Mouse (Mus musculus): Measurements from ENCODE around the gene Ky.

Gene Ky

GRCm38 (mm10) chr9:102502015-102502633 lies 3.4 kb upstream of the Ky start:
- DNase-seq (ENCODE audit: low spot score), result no peak

DNA sequence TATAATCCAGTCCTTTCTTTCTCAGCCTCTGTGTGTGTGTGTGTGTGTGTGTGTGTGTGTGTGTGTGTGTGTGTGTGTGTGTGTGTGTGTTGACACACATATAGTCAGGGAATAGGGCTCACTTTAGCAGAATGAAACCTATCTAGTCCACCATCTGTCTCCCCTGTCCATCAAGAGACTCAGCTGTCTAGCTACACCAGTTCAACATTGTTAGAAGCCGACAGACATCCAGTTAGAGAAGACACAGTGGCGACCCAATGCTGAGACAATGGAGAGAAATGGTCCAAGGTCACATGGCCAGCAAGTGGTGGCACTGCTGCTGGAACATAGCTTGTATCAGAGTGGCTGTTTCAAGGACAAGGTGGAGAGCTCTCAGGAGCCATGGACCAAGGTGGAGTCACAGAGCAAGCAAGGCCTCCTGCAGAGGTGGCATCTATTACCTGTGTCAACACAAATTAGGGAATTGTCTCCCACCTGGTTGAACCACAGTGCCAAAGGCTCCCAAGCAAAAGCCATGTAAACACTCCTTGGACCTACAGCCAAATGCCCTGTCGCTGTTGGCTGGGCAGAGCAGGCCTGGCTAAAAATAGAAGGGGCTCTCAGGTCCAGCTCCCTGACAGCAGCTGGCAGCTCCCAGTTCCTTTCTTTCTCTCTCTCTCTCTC lies 703 bp upstream of the Ky start:
- DNase-seq (ENCODE audit: low spot score), result no peak

- DNase-seq (ENCODE audit: low spot score), result no peak
Measured at GRCm38 (mm10) chr9:102508315-102508714, 2.8 kb downstream of the Ky start.

- no peak for DNase-seq (ENCODE audit: low spot score)
Measured at GRCm38 (mm10) chr9:102511423-102511822, 5.9 kb downstream of the Ky start.

- no peak for DNase-seq (ENCODE audit: low spot score)
Measured at GRCm38 (mm10) chr9:102513578-102513977, 8.0 kb downstream of the Ky start.

- DNase-seq (ENCODE audit: low spot score), result no peak
Measured at GRCm38 (mm10) chr9:102518443-102518842, 12.9 kb downstream of the Ky start.

DNA sequence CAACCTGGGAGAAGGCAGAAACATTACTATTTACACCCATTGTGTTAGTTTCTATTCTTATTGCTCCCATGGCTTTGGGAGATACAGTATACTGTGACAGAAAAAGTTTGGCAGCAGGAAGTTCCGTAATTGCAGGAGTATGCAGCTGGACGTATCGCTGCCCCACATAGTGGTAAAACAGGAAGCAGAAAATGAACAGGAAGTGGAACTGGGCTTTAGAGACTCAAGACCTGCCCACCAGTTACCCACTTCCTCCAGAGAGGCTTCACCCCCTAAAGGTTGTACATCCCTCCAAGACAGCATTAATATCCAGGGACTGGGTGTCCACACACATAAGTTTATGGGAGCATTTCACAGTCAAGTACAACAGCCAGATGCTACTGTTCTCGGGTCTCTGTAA lies 15.8 kb downstream of the Ky start:
- DNase-seq (ENCODE audit: low spot score), result no peak

GRCm38 (mm10) chr9:102528106-102528505 lies 22.6 kb downstream of the Ky start:
- no peak for DNase-seq (ENCODE audit: low spot score)

- no peak for DNase-seq (ENCODE audit: low spot score)
Measured at GRCm38 (mm10) chr9:102528561-102528960, 23.0 kb downstream of the Ky start.

DNA sequence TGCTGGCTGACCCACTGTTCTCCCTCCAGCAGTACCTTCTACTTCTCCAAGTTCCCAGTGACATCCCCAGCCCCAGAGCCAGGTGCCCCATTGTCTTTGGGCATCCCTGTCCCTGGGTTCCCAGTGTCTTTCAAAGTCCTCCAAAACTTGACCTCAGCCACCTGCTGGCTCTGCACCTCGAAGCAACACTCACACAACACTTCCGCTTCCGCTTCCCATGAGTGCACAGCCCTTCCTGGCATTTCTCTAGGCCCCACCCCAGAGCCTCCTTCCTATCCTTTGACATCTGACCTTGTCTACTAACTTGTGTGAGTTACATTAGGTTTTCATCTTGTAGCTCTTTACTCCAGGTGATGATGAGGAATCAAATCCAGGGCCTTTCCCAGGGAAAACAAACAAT lies 23.5 kb downstream of the Ky start:
- DNase-seq (ENCODE audit: low spot score), result no peak

DNA sequence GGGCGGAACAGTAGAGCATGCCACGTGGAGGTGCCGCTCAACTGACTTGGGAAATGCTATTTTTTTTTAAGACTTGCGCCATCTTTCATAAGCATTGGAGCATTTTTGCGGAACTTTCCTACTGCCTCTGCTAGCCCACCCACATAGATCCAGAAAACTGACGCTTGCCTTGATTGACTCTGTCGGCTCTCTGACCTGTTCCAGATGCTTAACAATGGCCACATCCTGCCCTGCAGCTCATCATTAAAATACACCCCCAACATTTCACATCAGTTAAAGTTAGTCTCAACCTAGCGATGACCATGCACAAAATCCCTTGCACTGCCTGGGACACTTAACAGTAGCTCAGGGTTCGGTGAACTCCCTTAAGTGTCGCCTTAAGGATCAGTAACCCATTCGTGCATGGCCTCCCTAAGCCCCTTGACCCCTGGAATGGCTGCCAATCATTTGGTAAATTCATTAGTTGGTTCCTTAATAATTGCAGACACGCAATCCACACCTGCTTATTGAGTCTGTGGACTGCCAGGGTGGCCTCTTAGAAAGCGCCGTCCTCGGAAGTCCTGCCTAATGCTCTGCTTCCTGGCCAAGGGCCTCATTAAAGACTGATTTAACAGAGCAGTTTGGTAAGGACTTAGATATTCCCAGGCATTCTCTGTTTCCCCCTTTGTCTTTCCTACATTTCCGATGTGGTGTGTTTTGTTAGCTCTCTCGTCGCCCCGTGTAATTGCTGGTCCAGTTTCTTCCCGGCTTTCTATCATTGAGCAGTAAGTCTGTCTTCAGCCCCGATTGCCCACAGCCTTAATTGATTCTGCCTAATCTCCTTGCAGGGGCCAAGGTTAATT lies 25.7 kb downstream of the Ky start:
- no peak for DNase-seq (ENCODE audit: low spot score)

DNA sequence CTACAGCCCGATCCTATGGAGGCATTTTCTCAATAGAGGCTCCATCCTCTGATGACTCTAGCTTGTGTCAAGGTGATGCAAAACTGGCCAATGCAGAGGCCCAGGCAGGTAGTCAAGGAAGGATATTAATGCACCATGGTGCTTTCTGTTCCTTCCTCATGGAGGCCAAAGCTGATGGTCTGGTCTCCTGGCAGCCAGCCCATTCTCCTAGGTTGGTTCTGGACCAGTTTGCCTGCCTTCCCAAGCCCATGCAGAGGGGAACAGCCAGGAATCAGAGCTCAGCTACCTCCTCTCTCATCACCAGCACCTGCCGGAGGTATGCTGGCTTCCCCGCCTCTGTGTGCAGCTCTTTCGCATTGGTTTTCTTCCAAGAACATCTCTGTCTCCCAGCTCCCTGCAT lies 31.4 kb downstream of the Ky start:
- DNase-seq (ENCODE audit: low spot score), result no peak

DNA sequence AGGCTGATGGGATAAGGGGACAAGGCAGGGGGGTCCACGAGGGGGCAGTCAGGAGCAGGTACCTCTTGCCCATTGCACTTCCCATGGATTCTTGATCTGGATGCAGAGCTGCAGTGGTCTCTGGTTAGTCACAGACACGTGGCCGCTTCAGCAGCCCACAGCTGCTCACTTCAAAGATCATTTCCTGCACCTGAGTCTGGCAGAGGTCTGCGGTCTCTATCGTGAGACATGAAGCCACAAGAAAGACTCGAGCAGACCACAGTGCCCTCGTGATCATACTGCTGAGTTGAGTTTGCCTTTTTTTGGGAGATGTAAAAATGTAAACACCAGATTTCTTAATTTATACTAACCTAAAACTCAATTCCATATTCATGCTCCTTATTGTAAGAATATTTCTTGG lies 34.1 kb downstream of the Ky start:
- no peak for DNase-seq (ENCODE audit: low spot score)

DNA sequence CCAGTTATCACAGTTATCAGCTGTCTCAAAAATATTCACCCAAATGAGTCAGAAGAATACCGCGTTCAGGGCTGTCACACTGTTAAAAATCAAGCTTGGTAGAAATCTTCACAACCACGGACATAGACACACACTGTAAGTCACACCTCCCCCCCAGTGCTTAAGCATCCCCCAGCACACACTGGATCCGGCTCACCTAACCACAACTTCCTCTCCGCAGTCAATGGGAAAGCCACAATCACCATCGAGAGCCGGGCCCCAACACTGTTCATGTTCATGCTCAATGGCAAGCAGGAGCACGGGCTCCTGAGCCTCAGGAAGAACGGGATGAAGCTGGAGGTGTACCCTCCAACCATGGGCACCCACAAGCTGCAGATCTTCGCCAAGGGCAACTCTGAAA lies 36.1 kb downstream of the Ky start:
- DNase-seq (ENCODE audit: low spot score), result no peak

DNA sequence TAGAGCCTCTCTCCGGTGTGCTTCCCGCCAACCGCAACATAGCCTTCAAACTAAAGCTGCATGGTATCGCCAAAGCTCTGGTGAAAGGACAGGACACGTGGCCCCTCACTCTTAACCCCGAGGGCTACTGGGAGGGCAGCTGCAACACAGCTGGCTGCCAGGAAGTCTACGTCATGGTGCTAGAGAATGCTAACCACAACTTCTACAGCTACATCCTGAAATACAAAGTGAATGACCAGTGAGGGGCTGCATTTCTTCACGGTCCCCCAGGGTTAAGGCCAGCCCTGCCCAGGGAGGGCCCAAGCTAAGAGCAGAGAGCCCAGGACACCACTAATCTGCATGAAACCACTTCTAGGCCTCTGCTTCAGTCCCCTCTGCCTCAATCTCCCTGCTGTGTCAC lies 37.0 kb downstream of the Ky start:
- no peak for DNase-seq (ENCODE audit: low spot score)

DNA sequence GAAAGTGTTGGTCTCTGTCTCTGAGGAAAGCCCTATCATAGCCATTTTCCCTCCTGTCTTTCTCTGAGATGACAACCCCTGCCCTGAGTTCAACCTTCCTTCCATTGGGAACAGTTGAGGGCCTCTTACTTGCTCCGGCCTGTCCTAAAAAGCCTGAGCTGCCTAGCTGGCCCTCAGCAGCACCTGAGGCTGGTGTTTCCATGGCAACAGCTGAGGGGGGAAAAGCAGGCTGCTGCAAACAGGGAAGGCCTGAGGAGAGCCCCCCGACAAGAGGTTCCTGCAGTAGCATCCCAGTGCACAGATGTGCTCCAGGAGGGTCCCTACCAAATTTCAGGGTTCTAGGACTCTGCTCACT lies 38.2 kb downstream of the Ky start:
- DNase-seq (ENCODE audit: low spot score), result no peak

GRCm38 (mm10) chr9:102544116-102544772 lies 38.7 kb downstream of the Ky start:
- no peak for DNase-seq (ENCODE audit: low spot score)

DNA sequence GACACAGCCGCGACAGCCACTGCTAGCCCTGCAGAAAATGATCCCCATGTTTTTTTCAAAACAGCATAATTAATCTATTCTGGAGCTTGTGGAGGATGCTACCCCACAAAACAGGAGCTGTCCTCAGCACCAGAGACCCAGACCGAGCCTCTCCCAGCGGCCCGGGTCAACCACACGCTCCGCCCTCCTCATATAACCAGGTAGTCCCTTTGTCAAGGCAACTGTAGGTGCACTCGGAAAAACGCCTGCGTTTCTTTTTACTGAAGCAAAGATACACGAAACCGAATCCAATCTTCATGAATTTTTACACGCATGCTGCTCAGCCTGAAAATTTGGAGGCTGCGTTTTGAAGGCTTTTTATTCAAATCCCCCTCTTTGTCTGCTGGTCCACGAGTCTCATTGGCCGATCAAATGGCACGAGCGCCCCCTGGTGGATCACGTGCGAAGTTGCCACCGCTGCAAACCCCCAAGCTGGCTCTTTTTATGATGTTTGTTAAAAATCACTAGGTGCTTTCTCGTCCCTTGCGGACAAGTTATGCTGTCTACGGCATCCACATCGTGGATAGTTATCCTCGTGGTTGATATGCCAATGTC lies 39.3 kb downstream of the Ky start:
- peak; percentile 82 for DNase-seq (ENCODE audit: low spot score)

DNA sequence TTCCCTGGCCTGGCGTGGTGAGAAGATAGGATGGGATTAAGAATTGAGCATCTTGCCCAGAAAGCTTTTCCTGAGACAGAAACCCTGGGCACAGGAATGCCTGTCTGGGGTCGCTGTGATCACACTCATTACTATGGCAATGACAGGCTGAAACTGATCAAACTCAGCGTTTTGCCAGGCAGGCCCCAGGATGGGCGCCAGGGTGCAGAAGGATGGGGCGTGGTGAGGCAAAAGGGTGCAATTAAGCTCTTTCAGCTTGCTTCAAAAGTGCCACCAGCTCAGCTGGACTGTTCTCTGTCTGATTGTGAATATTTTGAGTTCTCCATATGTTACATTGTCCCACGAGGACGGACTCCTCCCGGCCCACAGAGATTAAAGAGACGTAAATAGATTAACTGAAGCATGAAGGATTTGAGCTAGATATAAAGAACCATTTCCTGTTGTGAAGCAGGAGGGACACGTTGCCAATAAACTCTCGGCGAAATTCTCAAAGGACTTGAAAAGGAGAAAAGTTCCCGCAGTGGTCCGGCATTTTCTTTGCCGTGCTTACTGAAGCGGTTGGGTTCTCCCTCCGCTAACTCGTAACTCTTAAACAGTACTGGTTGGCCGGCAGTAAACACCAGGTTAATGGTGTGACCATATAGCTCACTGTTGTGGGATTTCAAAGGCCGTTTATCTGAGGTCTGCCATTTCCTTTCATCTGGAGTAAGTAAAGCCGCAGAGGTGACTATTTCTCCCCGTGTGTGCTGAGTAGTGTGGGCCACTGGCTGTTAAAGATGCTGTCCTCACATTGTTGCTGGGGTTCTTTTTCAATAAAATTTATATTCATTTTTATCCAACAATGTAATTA lies 40.1 kb downstream of the Ky start:
- DNase-seq (ENCODE audit: low spot score), result no peak

GRCm38 (mm10) chr9:102546256-102547027 lies 40.9 kb downstream of the Ky start:
- no peak for DNase-seq (ENCODE audit: low spot score)

- no peak for DNase-seq (ENCODE audit: low spot score)
Measured at GRCm38 (mm10) chr9:102547028-102547354, 41.4 kb downstream of the Ky start.

Data from MN1 (cell line).